Mouse (Mus musculus): ENCODE measurements around the gene Speer2. TPM values are rescaled to one million over a fixed set of nuclear protein-coding genes. Genes with fewer than 3 reads are reported as not detected.

Gene Speer2
- 13.0 and 17.4 TPM in 2 replicates for polyA plus RNA-seq (2012; rRNA removed)

DNA sequence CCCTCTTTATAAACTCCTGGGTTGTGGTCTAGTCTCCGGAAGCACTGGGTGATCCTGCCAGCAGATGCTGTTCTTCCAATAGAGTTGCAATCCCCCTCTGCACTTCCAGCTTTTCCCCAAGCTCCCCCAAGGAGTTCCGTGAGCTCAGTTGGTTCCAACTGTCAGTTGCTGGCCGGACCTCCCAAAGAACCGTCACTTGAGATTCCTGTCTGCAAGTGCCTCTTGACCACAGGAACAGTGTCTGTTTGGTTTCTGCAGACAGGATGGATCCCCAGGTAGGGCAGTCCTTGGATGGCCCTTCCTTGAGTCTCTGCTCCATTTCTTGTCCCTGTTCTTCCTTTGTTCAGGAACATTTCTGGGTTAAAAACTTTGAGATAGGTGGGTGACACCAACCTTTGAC lies at the start of gene Speer2:
Gene Speer2 (minus strand): TSS at position 101 of the 400 bp plus-strand sequence.
- Histone ChIP-seq H3K4me3 (ENCODE audit: control insufficient read depth, low read depth, low read length) (peak within 1 kb of the TSS; percentile 88), H3K36me3 (ENCODE audit: control insufficient read depth, insufficient read depth, low read length) (no peaks in the 10 kb centered on the region), H3K27ac (ENCODE audit: control insufficient read depth, insufficient read depth, low read depth, low read length) (peak within 1 kb of the TSS; percentile 84), H3K4me1 (ENCODE audit: control insufficient read depth, insufficient read depth, low read length) (no peaks in the 10 kb centered on the region), H3K27me3 (ENCODE audit: control insufficient read depth, insufficient read depth, low read length) (no peaks in the 10 kb centered on the region)
- TF ChIP-seq CTCF (IDR thresholded peaks at IDR 0.05; ENCODE audit: control insufficient read depth, insufficient read depth, insufficient replicate concordance, low read depth, low read length) (no peak), POLR2A (IDR thresholded peaks at IDR 0.05; ENCODE audit: control insufficient read depth, low read depth, low read length) (0 out of 2 replicates have a peak, but pooled peaks have one; percentile 43)

DNA sequence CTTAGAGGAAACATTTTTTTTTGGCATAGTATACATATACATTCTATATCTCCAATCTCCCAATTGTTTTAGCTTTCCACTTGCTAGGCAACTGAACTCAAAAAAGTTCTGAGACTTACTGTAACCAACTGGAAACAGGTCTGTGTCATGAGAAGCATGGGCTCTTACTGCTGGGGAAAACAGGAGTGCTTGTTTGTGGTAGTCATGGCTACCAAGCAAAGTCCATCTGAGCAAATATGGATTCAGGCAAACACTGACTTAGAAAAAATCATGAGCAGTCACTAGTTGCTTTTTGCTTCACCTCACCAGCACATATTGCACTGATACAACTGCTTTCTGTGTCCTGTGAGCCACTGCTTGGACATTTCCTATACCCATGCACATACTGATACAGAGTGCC lies 40.8 kb upstream of the Speer2 start:
- Histone ChIP-seq H3K27ac (ENCODE audit: control insufficient read depth, insufficient read depth, low read depth, low read length) (no peak overlapping the region), H3K4me1 (ENCODE audit: control insufficient read depth, insufficient read depth, low read length) (no peaks in the 10 kb centered on the region), H3K36me3 (ENCODE audit: control insufficient read depth, insufficient read depth, low read length) (no peaks in the 10 kb centered on the region), H3K27me3 (ENCODE audit: control insufficient read depth, insufficient read depth, low read length) (no peaks in the 10 kb centered on the region), H3K4me3 (ENCODE audit: control insufficient read depth, low read depth, low read length) (no peak overlapping the region)
- no peak for TF ChIP-seq CTCF (IDR thresholded peaks at IDR 0.05; ENCODE audit: control insufficient read depth, insufficient read depth, insufficient replicate concordance, low read depth, low read length)

DNA sequence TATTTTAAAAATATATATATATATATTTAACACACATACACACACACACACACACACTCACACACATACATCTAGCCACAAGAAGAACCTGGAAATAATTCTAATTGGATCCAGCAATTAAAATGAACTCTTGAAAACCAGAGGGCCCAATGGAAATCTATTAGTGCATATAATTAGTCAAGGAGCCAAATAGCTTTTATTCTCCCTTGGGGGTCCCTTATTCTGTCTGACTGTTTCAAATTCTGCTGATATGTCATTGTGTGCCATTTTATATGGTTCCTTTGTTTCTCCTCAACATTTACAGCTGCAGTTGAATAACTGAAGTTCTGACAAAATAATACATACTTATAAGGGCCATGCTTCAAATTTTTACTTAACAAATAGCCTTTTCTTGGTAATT lies 17.2 kb upstream of the Speer2 start:
- no peak overlapping the region for H3K4me3 ChIP-seq (ENCODE audit: control insufficient read depth, low read depth, low read length)
- H3K36me3 ChIP-seq (ENCODE audit: control insufficient read depth, insufficient read depth, low read length): no peaks in the 10 kb centered on the region
- H3K27ac ChIP-seq (ENCODE audit: control insufficient read depth, insufficient read depth, low read depth, low read length): no peak overlapping the region
- H3K27me3 ChIP-seq (ENCODE audit: control insufficient read depth, insufficient read depth, low read length): no peaks in the 10 kb centered on the region
- TF ChIP-seq POLR2A (IDR thresholded peaks at IDR 0.05; ENCODE audit: control insufficient read depth, low read depth, low read length) (no peak), CTCF (IDR thresholded peaks at IDR 0.05; ENCODE audit: control insufficient read depth, insufficient read depth, insufficient replicate concordance, low read depth, low read length) (no peak)
- H3K4me1 ChIP-seq (ENCODE audit: control insufficient read depth, insufficient read depth, low read length): no peaks in the 10 kb centered on the region

DNA sequence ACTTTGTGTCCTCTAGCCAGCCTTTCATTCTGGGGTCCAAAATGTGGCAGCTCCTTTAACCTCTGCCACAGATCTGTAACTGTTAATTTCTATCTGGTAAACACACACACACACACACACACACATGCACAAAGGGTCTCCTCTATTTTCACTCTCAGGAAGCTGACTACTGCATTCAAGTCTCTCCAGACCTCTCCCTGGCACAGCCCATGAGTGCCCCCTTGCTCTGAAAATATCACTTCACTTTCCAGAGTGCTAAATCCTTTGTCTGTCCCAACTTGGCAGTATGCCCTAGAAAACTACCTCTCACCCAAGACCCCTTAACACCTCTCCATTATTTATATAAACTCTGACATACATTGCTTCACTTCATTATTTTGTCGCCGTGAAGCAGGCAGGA lies 26.9 kb downstream of the Speer2 start:
- TF ChIP-seq CTCF (IDR thresholded peaks at IDR 0.05; ENCODE audit: control insufficient read depth, insufficient read depth, insufficient replicate concordance, low read depth, low read length) (no peak), POLR2A (IDR thresholded peaks at IDR 0.05; ENCODE audit: control insufficient read depth, low read depth, low read length) (no peak)
- no peaks in the 10 kb centered on the region for H3K27me3 ChIP-seq (ENCODE audit: control insufficient read depth, insufficient read depth, low read length)
- no peak overlapping the region for H3K27ac ChIP-seq (ENCODE audit: control insufficient read depth, insufficient read depth, low read depth, low read length)
- no peak overlapping the region for H3K4me3 ChIP-seq (ENCODE audit: control insufficient read depth, low read depth, low read length)
- no peaks in the 10 kb centered on the region for H3K4me1 ChIP-seq (ENCODE audit: control insufficient read depth, insufficient read depth, low read length)
- no peaks in the 10 kb centered on the region for H3K36me3 ChIP-seq (ENCODE audit: control insufficient read depth, insufficient read depth, low read length)

GRCm38 (mm10) chr16:69813652-69814051 lies 49.9 kb downstream of the Speer2 start:
- H3K27me3 ChIP-seq (ENCODE audit: control insufficient read depth, insufficient read depth, low read length): no peaks in the 10 kb centered on the region
- no peak overlapping the region for H3K27ac ChIP-seq (ENCODE audit: control insufficient read depth, insufficient read depth, low read depth, low read length)
- H3K4me1 ChIP-seq (ENCODE audit: control insufficient read depth, insufficient read depth, low read length): no peaks in the 10 kb centered on the region
- TF ChIP-seq CTCF (IDR thresholded peaks at IDR 0.05; ENCODE audit: control insufficient read depth, insufficient read depth, insufficient replicate concordance, low read depth, low read length) (no peak), POLR2A (IDR thresholded peaks at IDR 0.05; ENCODE audit: control insufficient read depth, low read depth, low read length) (no peak)
- no peak overlapping the region for H3K4me3 ChIP-seq (ENCODE audit: control insufficient read depth, low read depth, low read length)
- no peaks in the 10 kb centered on the region for H3K36me3 ChIP-seq (ENCODE audit: control insufficient read depth, insufficient read depth, low read length)

All from testis, adult 2 months (tissue).